Mouse (Mus musculus) heart, embryonic 11.5 days (tissue): ENCODE data around the gene Kbtbd12. TPM values are rescaled to one million over a fixed set of nuclear protein-coding genes. Genes with fewer than 3 reads are reported as not detected.

Source experiments
- ATAC-seq: fragments of 200-750 bp; cut with Nextera tagmentation; replicated peaks from 2 replicates; pipeline ENCODE4 v1.8.0; 2017; ENCODE audit warnings: moderate library complexity; ENCODE audit not compliant: insufficient number of reproducible peaks, low FRiP score, low TSS enrichment
- H3K27ac ChIP-seq: fragments of 300-500 bp; sonication (generic); 2 replicates; pipeline ENCODE4 v1.5.1; 2014; ENCODE audit warnings: mild to moderate bottlenecking, low read depth, low read length
- H3K27me3 ChIP-seq: fragments of 300-500 bp; sonication (generic); 2 replicates; pipeline ENCODE4 v1.6.1; 2014; ENCODE audit warnings: mild to moderate bottlenecking, low read length, mixed read lengths; ENCODE audit not compliant: control insufficient read depth, insufficient read depth
- H3K36me3 ChIP-seq: fragments of 300-500 bp; sonication (generic); 2 replicates; pipeline ENCODE4 v1.6.1; 2014; ENCODE audit warnings: mild to moderate bottlenecking, low read length, moderate library complexity, mixed read lengths; ENCODE audit not compliant: control insufficient read depth, insufficient read depth
- H3K4me1 ChIP-seq: fragments of 300-500 bp; sonication (generic); 2 replicates; pipeline ENCODE4 v1.6.1; 2014; ENCODE audit warnings: low read length; ENCODE audit not compliant: control insufficient read depth, insufficient read depth
- H3K4me2 ChIP-seq: fragments of 300-500 bp; sonication (generic); 2 replicates; pipeline ENCODE4 v1.6.1; 2014; ENCODE audit warnings: mild to moderate bottlenecking, moderate library complexity
- H3K4me3 ChIP-seq: fragments of 300-500 bp; sonication (generic); 2 replicates; pipeline ENCODE4 v1.5.1; 2014; ENCODE audit warnings: low read depth, low read length
- H3K9ac ChIP-seq: fragments of 300-500 bp; sonication (generic); 2 replicates; pipeline ENCODE4 v1.6.1; 2014; ENCODE audit warnings: mild to moderate bottlenecking, low read depth, low read length, moderate library complexity
- H3K9me3 ChIP-seq: fragments of 300-500 bp; sonication (generic); replicated peaks from 2 replicates; pipeline ENCODE4 v1.6.1; 2016; ENCODE audit warnings: low read length; ENCODE audit not compliant: control insufficient read depth
- WGBS: fragments of 180-500 bp; shearing (Covaris S2); extraction: QIAGEN DNeasy Blood & Tissue Kit; methylation state at CpG from one replicate; pipeline ENCODE4 v1.1.7; 2014; ENCODE audit not compliant: insufficient replicate concordance; 5-methylcytosine and 5-hydroxymethylcytosine counted together
- polyA plus RNA-seq: library from polyadenylated mRNA; unstranded; fragments of >200 nt; fragmentation: Nextera tagmentation; extraction: Ambion mirVana; gene quantifications from 2 replicates; pipeline ENCODE4 v1.2.1, GENCODE M21; 2014

Gene Kbtbd12
- polyA plus RNA-seq, 1 experiment from 2014 or later: 7.7 TPM

DNA sequence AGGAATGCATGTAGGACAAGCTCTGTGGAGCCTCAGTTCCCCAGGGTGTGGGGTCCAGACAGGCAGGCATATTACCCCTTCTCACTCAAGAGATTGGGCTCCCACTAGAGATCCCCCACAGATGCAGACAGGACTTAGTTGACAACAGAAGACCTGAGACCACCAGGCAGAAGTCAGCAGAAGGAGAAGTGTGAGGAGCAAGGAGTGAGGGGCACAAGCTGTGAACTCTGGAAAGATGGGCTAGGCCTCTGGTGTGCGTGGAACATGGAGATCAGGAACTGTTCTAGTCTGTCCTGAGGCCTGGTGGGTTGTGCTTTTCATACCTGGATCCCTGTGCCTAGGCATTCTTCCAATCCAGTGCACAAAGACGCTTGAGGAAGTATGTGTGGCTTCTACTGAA lies 87.8 kb downstream of the Kbtbd12 start:
- H3K4me1 ChIP-seq: 0 out of 2 replicates have a peak, but pooled peaks cover 6% of the 10 kb centered on the region
- WGBS: 71% methylated on average over 2 of the region's 2 CpGs
- H3K4me3 ChIP-seq: no peak overlapping the region
- no peak overlapping the region for H3K4me2 ChIP-seq
- H3K36me3 ChIP-seq: no peaks in the 10 kb centered on the region
- H3K9me3 ChIP-seq: no peaks in the 10 kb centered on the region
- peaks cover 20% of the 10 kb centered on the region for H3K27me3 ChIP-seq
- no peak overlapping the region for H3K27ac ChIP-seq
- no peak for ATAC-seq
- H3K9ac ChIP-seq: no peak overlapping the region

DNA sequence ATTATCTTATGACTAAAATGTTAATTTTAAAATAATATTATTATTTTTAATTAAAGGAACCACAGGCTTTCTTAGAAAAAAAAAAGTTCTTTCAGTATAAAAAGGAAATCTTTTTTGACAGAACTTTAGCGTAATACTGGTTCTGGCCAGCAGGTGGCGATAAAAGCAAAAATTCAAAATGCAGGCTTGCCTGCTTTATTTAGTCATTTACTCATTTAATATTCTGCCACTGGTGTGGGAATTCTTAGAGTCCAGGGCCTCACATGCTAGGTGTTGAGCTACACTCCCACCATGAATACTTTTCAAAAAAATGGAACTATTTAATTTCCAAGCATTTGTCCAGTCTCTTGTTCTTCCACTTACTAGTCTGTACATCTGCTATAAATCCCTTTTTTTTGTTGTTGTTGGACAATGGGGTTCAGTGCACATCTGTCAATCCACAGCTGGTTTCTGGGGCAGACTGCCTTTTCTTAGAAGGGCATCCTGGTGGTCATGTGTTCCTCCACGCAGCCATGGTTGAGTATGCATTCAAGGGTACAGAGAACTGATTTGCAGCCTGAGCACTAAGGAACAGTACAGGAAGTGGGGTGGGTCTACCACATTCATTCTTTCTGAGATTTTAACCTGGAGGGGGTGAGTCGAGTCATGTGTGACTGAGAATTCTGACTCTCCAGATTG lies 88.5 kb downstream of the Kbtbd12 start:
- Histone ChIP-seq H3K4me1 (0 out of 2 replicates have a peak, but pooled peaks cover 7% of the 10 kb centered on the region), H3K9ac (no peak overlapping the region), H3K4me3 (no peak overlapping the region), H3K27me3 (peaks cover 20% of the 10 kb centered on the region), H3K9me3 (no peaks in the 10 kb centered on the region), H3K27ac (no peak overlapping the region), H3K36me3 (no peaks in the 10 kb centered on the region), H3K4me2 (no peak overlapping the region)
- no peak for ATAC-seq
- WGBS: 33% methylated on average over 4 of the region's 4 CpGs

DNA sequence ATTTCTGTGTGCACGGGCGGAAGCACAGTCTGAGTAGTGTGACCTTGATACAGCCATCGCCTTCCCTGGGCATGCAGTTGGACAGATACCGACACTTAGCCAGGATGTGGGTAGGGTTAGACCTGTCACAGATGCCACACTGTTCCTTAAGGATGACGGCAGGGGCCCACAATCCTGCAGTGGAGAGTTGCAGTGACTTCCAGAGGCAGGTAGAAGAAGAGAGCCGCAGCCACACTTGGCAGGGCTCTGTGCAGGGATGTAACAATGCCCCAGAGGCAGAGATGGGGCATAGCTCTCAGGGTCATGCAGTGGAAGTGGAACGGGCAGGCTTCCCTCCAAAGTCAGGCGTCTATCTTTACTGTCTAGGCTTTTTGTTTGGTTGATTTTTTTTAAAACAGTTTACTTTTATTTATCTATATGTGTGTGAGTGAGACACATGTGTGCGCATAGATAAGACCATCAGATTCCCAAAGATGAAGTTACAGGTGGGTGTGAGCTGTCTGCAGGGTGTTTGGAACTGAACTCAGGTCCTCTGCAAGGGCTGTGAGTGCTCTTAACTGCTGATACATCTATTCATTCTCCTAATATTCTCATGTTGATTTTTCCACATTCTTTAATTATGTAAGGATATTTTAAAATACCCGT lies 89.2 kb downstream of the Kbtbd12 start:
- no peak overlapping the region for H3K9ac ChIP-seq
- H3K4me1 ChIP-seq: 0 out of 2 replicates have a peak, but pooled peaks cover 7% of the 10 kb centered on the region
- H3K27me3 ChIP-seq: peaks cover 20% of the 10 kb centered on the region
- no peak overlapping the region for H3K4me2 ChIP-seq
- H3K9me3 ChIP-seq: no peaks in the 10 kb centered on the region
- H3K36me3 ChIP-seq: no peaks in the 10 kb centered on the region
- no peak overlapping the region for H3K4me3 ChIP-seq
- no peak overlapping the region for H3K27ac ChIP-seq
- ATAC-seq: no peak
- WGBS: 73% methylated on average over 10 of the region's 10 CpGs

DNA sequence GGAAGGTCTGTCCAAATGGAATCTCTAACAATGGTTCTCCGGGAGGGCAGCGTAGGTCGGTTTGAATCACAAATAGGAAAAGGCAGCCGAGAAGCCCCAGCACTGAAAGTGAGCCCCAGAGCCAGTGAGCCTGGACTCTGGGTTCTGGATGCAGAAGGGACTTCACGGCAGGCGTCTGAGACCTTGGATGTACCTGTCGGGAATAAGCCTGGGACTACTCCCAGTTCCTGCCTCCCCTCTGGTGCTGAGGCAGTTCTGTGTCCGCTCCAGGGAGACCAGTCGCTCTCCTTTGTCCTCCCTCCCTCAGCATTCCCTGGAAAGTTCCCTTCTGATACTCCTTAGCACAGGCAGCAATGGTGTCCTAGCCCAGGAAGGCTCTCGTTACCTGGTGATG lies 92.4 kb downstream of the Kbtbd12 start:
- no peak for ATAC-seq
- H3K4me2 ChIP-seq: peak overlapping the region; percentile 34; the same call in 1 of the 2 replicates
- 0 out of 2 replicates have a peak, but pooled peaks cover 7% of the 10 kb centered on the region for H3K4me1 ChIP-seq
- H3K9ac ChIP-seq: no peak overlapping the region
- H3K36me3 ChIP-seq: no peaks in the 10 kb centered on the region
- H3K27ac ChIP-seq: no peak overlapping the region
- WGBS: 19% methylated on average over 10 of the region's 10 CpGs
- H3K27me3 ChIP-seq: peaks cover 22% of the 10 kb centered on the region
- H3K4me3 ChIP-seq: no peak overlapping the region
- H3K9me3 ChIP-seq: no peaks in the 10 kb centered on the region

DNA sequence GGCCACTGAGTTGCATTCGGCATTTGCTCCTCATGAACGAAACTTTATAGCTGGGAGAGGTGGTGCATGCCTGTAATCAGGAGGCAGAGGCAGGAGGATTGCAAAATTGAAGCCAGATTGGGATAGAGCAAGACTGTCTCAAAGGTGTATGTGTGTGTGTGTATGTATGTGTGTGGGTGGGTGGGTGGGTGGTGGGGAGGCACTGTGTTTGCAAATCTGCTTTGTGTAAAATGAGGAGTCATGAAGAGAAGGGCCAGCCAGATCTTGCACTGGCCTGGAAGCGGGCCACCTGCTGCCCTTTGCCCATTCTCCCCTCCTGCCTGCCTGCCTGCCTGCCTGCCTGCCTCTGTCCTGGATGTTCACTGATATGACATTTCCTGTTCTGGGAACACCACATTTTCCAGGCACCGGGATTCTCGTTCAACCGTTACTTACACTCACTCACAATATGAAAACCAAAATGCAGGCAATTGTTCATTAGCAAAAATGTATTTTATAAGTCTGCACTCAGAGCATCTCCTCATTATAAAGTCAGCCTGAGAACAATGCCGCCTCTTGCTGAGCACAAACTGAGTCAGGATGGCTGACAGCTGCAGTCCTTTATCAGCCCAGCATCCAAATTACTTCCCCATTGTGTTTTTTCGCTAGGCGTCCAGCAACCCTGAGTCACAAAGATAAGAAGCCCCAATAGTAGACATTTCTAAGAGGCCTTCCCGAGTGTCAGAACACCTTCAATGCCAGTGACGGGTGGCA lies 92.9 kb downstream of the Kbtbd12 start:
- H3K9me3 ChIP-seq: no peaks in the 10 kb centered on the region
- H3K4me2 ChIP-seq: peak overlapping the region; percentile 34
- no peak overlapping the region for H3K27ac ChIP-seq
- no peaks in the 10 kb centered on the region for H3K36me3 ChIP-seq
- H3K27me3 ChIP-seq: peaks cover 22% of the 10 kb centered on the region
- H3K4me1 ChIP-seq: 0 out of 2 replicates have a peak, but pooled peaks cover 7% of the 10 kb centered on the region
- 30% methylated on average over 11 of the region's 11 CpGs for WGBS
- ATAC-seq: no peak
- no peak overlapping the region for H3K9ac ChIP-seq
- no peak overlapping the region for H3K4me3 ChIP-seq

DNA sequence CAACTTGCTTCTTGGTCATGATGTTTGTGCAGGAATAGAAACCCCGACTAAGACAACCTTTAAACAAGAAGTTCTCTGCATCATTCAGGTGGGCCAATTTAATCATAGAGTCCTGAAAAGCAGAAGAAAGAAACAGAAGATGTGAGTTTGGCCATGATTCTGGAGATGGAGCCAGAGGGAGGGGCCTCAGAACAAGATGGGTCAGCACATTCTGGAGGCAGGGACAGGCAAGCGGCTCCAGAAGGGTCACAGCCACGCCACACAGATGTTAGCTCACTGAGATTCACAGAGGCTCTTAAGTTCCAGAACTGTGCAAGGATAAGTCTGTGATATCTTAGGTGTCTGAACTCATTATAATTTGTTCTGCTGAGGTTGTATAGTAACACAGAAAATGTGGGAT lies 93.5 kb downstream of the Kbtbd12 start:
- Histone ChIP-seq H3K36me3 (no peaks in the 10 kb centered on the region), H3K27me3 (peaks cover 22% of the 10 kb centered on the region), H3K9me3 (no peaks in the 10 kb centered on the region), H3K4me2 (no peak overlapping the region), H3K27ac (no peak overlapping the region), H3K4me1 (0 out of 2 replicates have a peak, but pooled peaks cover 7% of the 10 kb centered on the region), H3K4me3 (no peak overlapping the region), H3K9ac (no peak overlapping the region)
- 69% methylated on average over 3 of the region's 3 CpGs for WGBS
- no peak for ATAC-seq

DNA sequence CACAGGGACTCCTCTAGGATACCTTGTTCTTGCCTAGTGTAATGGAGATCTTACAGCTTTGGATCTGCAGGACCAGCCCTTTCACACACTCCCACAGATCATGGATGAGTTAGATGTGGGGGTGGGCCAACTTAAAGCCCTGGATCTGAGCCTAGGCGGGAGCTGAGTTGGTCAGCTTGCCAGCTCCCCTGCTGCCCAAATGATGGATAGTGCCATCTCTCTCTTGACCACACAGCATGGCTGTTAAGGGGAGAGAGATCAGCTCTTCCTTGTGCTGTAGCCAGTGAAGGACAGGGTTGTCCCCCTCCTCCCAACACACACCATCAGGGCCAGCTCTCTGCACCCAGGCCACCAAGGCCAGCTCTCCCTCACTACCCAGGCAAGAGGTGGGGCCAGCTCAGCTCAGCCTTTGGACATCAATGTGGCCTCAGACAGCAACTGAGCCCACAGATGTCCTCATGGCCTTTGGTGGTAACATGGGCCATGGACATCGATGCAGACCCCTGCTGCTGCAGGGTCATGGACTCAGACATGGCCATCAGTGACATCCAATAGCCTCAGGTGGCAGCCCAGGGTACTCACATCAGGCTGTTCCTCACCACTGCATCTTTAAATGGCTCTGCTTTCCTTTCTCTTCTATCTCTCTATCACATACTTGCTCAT lies 97.5 kb downstream of the Kbtbd12 start:
- no peaks in the 10 kb centered on the region for H3K36me3 ChIP-seq
- H3K27me3 ChIP-seq: 0 out of 2 replicates have a peak, but pooled peaks cover 2% of the 10 kb centered on the region
- no peak overlapping the region for H3K4me2 ChIP-seq
- no peak overlapping the region for H3K27ac ChIP-seq
- no peaks in the 10 kb centered on the region for H3K9me3 ChIP-seq
- H3K4me1 ChIP-seq: 0 out of 2 replicates have a peak, but pooled peaks cover 5% of the 10 kb centered on the region
- ATAC-seq: no peak
- 62% methylated on average over 2 of the region's 2 CpGs for WGBS
- no peak overlapping the region for H3K9ac ChIP-seq
- no peak overlapping the region for H3K4me3 ChIP-seq

DNA sequence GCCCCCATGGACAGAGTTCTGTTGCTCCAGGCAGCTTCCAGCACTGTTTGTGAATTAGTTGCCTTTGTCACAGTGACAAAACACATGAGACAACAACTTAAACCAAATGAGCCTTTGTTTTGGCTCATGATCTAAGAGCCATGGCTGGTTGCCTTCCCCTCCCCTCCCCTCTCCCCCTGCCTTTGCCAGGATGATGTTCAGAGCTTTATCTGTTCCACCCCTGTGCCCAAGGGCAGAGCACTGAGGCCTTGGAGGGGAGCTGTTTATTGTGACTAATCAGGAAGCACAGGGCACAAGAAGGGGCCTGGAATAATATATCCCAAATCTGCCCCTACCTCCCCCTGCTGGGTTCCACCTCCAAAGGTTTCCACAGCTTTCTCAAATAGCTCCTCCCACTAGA lies 107.4 kb downstream of the Kbtbd12 start:
- no peaks in the 10 kb centered on the region for H3K9me3 ChIP-seq
- ATAC-seq: no peak
- H3K4me3 ChIP-seq: no peak overlapping the region
- H3K27me3 ChIP-seq: no peaks in the 10 kb centered on the region
- H3K4me1 ChIP-seq: no peaks in the 10 kb centered on the region
- no peaks in the 10 kb centered on the region for H3K36me3 ChIP-seq
- H3K4me2 ChIP-seq: no peak overlapping the region
- no peak overlapping the region for H3K27ac ChIP-seq
- no peak overlapping the region for H3K9ac ChIP-seq
